Mouse (Mus musculus): ENCODE results near the gene Rbpj. TPM values are rescaled to one million over a fixed set of nuclear protein-coding genes. Genes with fewer than 3 reads are reported as not detected.
A peak's percentile ranks its signal among the peaks of the same experiment; 100 is the strongest.

Rbpj gene
- polyA plus RNA-seq, 1 experiment from 2014 or later, result 57.8 TPM

- Histone ChIP-seq H3K9me3 (no peaks in the 10 kb centered on the region), H3K27ac (no peak overlapping the region), H3K36me3 (no peaks in the 10 kb centered on the region), H3K27me3 (peaks cover 9% of the 10 kb centered on the region; the same call in 1 of the 2 replicates), H3K9ac (no peak overlapping the region), H3K4me1 (peaks cover 28% of the 10 kb centered on the region), H3K4me2 (replicated peaks) (no peak overlapping the region), H3K4me3 (no peak overlapping the region)
- 18% methylated on average over 16 of the region's 16 CpGs for WGBS
- ATAC-seq (ENCODE audit: insufficient number of reproducible peaks, insufficient read depth, low FRiP score, low TSS enrichment), result 0 out of 2 replicates have a peak, but pooled peaks have one; percentile 29
Measured at GRCm38 (mm10) chr5:53470141-53471079, 4.5 kb downstream of the Rbpj start.

- Histone ChIP-seq H3K9me3 (no peaks in the 10 kb centered on the region), H3K27me3 (0 out of 2 replicates have a peak, but pooled peaks cover 4% of the 10 kb centered on the region), H3K36me3 (no peaks in the 10 kb centered on the region), H3K27ac (no peak overlapping the region), H3K4me1 (peaks cover 28% of the 10 kb centered on the region), H3K4me3 (no peak overlapping the region), H3K4me2 (replicated peaks) (no peak overlapping the region), H3K9ac (no peak overlapping the region)
- ATAC-seq (ENCODE audit: insufficient number of reproducible peaks, insufficient read depth, low FRiP score, low TSS enrichment), result no peak
- 70% methylated on average over 11 of the region's 11 CpGs for WGBS
Measured at GRCm38 (mm10) chr5:53472485-53472884, 6.5 kb downstream of the Rbpj start.

- H3K4me1 ChIP-seq, result peaks cover 1% of the 10 kb centered on the region
- WGBS, result 76% methylated on average over 6 of the region's 6 CpGs
- H3K4me3 ChIP-seq, result no peak overlapping the region
- H3K36me3 ChIP-seq, result no peaks in the 10 kb centered on the region
- H3K4me2 ChIP-seq (replicated peaks), result no peak overlapping the region
- no peak for ATAC-seq (ENCODE audit: insufficient number of reproducible peaks, insufficient read depth, low FRiP score, low TSS enrichment)
- H3K27ac ChIP-seq, result no peak overlapping the region
- no peaks in the 10 kb centered on the region for H3K27me3 ChIP-seq
- no peaks in the 10 kb centered on the region for H3K9me3 ChIP-seq
- no peak overlapping the region for H3K9ac ChIP-seq
Measured at GRCm38 (mm10) chr5:53479161-53479560, 13.2 kb downstream of the Rbpj start.

- Histone ChIP-seq H3K9me3 (no peaks in the 10 kb centered on the region), H3K4me1 (no peaks in the 10 kb centered on the region), H3K4me3 (no peak overlapping the region), H3K27me3 (no peaks in the 10 kb centered on the region), H3K36me3 (no peaks in the 10 kb centered on the region), H3K9ac (no peak overlapping the region), H3K4me2 (replicated peaks) (no peak overlapping the region), H3K27ac (no peak overlapping the region)
- 59% methylated on average over 5 of the region's 5 CpGs for WGBS
- no peak for ATAC-seq (ENCODE audit: insufficient number of reproducible peaks, insufficient read depth, low FRiP score, low TSS enrichment)
Measured at GRCm38 (mm10) chr5:53479891-53480290, 13.9 kb downstream of the Rbpj start.

GRCm38 (mm10) chr5:53481021-53481420 is 15.1 kb downstream of the Rbpj start:
- 79% methylated on average over 2 of the region's 2 CpGs for WGBS

GRCm38 (mm10) chr5:53485069-53485628 is 19.2 kb downstream of the Rbpj start:
- no peak overlapping the region for H3K27ac ChIP-seq
- no peak for ATAC-seq (ENCODE audit: insufficient number of reproducible peaks, insufficient read depth, low FRiP score, low TSS enrichment)
- H3K9ac ChIP-seq, result no peak overlapping the region
- H3K4me3 ChIP-seq, result no peak overlapping the region
- no peaks in the 10 kb centered on the region for H3K36me3 ChIP-seq
- no peaks in the 10 kb centered on the region for H3K9me3 ChIP-seq
- H3K4me2 ChIP-seq (replicated peaks), result no peak overlapping the region
- 78% methylated on average over 6 of the region's 6 CpGs for whole genome bisulfite sequencing
- no peaks in the 10 kb centered on the region for H3K27me3 ChIP-seq
- no peaks in the 10 kb centered on the region for H3K4me1 ChIP-seq

More at GRCm38 (mm10) chr5:53481021-53481420, 15.1 kb downstream of the Rbpj start:
- no peaks in the 10 kb centered on the region for H3K27me3 ChIP-seq
- no peak overlapping the region for H3K4me2 ChIP-seq (replicated peaks)
- H3K36me3 ChIP-seq, result no peaks in the 10 kb centered on the region
- no peaks in the 10 kb centered on the region for H3K4me1 ChIP-seq
- H3K9me3 ChIP-seq, result no peaks in the 10 kb centered on the region
- H3K27ac ChIP-seq, result no peak overlapping the region
- no peak for ATAC-seq (ENCODE audit: insufficient number of reproducible peaks, insufficient read depth, low FRiP score, low TSS enrichment)
- H3K4me3 ChIP-seq, result no peak overlapping the region
- H3K9ac ChIP-seq, result no peak overlapping the region

GRCm38 (mm10) chr5:53485934-53486475 is 20.1 kb downstream of the Rbpj start:
- no peaks in the 10 kb centered on the region for H3K4me1 ChIP-seq
- no peak overlapping the region for H3K4me2 ChIP-seq (replicated peaks)
- no peak overlapping the region for H3K9ac ChIP-seq
- no peaks in the 10 kb centered on the region for H3K9me3 ChIP-seq
- WGBS, result 80% methylated on average over 9 of the region's 9 CpGs
- no peak for ATAC-seq (ENCODE audit: insufficient number of reproducible peaks, insufficient read depth, low FRiP score, low TSS enrichment)
- no peak overlapping the region for H3K27ac ChIP-seq
- H3K27me3 ChIP-seq, result no peaks in the 10 kb centered on the region
- H3K36me3 ChIP-seq, result no peaks in the 10 kb centered on the region
- H3K4me3 ChIP-seq, result no peak overlapping the region

GRCm38 (mm10) chr5:53486966-53487592 is 21.1 kb downstream of the Rbpj start:
- H3K9ac ChIP-seq, result no peak overlapping the region
- no peak overlapping the region for H3K27ac ChIP-seq
- H3K4me2 ChIP-seq (replicated peaks), result no peak overlapping the region
- H3K9me3 ChIP-seq, result no peaks in the 10 kb centered on the region
- H3K4me3 ChIP-seq, result no peak overlapping the region
- H3K4me1 ChIP-seq, result no peaks in the 10 kb centered on the region
- no peaks in the 10 kb centered on the region for H3K36me3 ChIP-seq
- no peaks in the 10 kb centered on the region for H3K27me3 ChIP-seq
- WGBS, result 41% methylated on average over 11 of the region's 11 CpGs
- ATAC-seq (ENCODE audit: insufficient number of reproducible peaks, insufficient read depth, low FRiP score, low TSS enrichment), result no peak

- Histone ChIP-seq H3K27me3 (no peaks in the 10 kb centered on the region), H3K27ac (no peak overlapping the region), H3K9me3 (no peaks in the 10 kb centered on the region), H3K4me2 (replicated peaks) (no peak overlapping the region), H3K9ac (no peak overlapping the region), H3K4me1 (0 out of 2 replicates have a peak, but pooled peaks cover 2% of the 10 kb centered on the region), H3K36me3 (no peaks in the 10 kb centered on the region), H3K4me3 (no peak overlapping the region)
- no peak for ATAC-seq (ENCODE audit: insufficient number of reproducible peaks, insufficient read depth, low FRiP score, low TSS enrichment)
- WGBS, result 34% methylated on average over 5 of the region's 5 CpGs
Measured at GRCm38 (mm10) chr5:53490697-53491099, 24.7 kb downstream of the Rbpj start.

- no peak overlapping the region for H3K4me3 ChIP-seq
- H3K9ac ChIP-seq, result no peak overlapping the region
- ATAC-seq (ENCODE audit: insufficient number of reproducible peaks, insufficient read depth, low FRiP score, low TSS enrichment), result no peak
- no peak overlapping the region for H3K27ac ChIP-seq
- no peaks in the 10 kb centered on the region for H3K36me3 ChIP-seq
- 0 out of 2 replicates have a peak, but pooled peaks cover 2% of the 10 kb centered on the region for H3K4me1 ChIP-seq
- no peaks in the 10 kb centered on the region for H3K9me3 ChIP-seq
- WGBS, result 66% methylated on average over 6 of the region's 6 CpGs
- H3K27me3 ChIP-seq, result no peaks in the 10 kb centered on the region
- H3K4me2 ChIP-seq (replicated peaks), result no peak overlapping the region
Measured at GRCm38 (mm10) chr5:53493756-53494155, 27.8 kb downstream of the Rbpj start.

GRCm38 (mm10) chr5:53494536-53495159 is 28.7 kb downstream of the Rbpj start:
- no peaks in the 10 kb centered on the region for H3K36me3 ChIP-seq
- H3K4me3 ChIP-seq, result no peak overlapping the region
- H3K27me3 ChIP-seq, result no peaks in the 10 kb centered on the region
- ATAC-seq (ENCODE audit: insufficient number of reproducible peaks, insufficient read depth, low FRiP score, low TSS enrichment), result no peak
- no peak overlapping the region for H3K27ac ChIP-seq
- H3K9me3 ChIP-seq, result no peaks in the 10 kb centered on the region
- 0 out of 2 replicates have a peak, but pooled peaks cover 2% of the 10 kb centered on the region for H3K4me1 ChIP-seq
- WGBS, result 91% methylated on average over 17 of the region's 17 CpGs
- H3K4me2 ChIP-seq (replicated peaks), result no peak overlapping the region
- H3K9ac ChIP-seq, result no peak overlapping the region
